Comparison of ENCODE assay signal across 7 mouse cellular contexts in the genomic region with DNA sequence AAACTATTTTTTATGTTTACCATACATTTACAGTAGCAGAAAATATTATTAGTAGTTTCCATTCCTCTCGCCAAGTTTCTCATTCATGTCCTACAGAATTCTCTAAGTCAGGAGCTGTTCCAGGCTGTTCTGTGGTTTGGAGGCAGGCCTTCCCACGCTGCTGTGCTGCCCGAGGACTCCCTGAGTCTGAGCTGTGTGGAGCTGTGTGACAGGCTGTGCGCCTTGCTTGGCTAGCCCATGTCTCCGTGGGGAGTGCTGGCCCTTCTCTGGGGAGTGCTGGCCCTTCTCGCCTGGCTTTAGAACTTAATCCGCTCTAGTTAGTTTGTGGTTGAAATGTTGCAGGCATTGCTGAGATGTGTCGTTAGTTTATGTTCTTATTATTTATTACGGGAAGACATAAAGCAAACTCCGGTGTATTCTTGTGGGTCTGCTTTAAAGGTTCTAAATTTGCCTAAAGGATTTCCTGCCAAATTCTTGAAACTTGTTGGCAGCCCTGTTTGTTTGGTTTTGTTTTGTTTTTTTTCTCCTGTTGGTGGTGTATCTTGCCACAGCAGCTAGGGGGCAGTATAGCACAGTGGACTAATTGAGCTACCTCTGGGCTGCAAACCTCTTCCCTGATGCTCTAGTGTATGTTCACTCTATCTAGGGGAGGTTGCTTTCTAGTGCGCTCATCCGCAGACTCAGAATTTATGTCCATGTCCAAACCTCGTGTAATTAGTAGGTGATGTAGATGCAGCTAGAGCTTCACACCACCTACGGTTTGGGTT. TPM values are rescaled to one million over a fixed set of nuclear protein-coding genes. Genes with fewer than 3 reads are reported as not detected.
DNase-seq lines count a peak whose midpoint lies in the region; ATAC-seq lines count a peak whose summit lies in the region.

No protein-coding gene starts in this region.

- no peak overlapping the region for H3K27ac ChIP-seq in heart, embryonic 12.5 days (ENCODE audit: poor library complexity, severe bottlenecking)

- H3K4me2 ChIP-seq in heart, embryonic 12.5 days, result no peak overlapping the region

- no peaks in the 10 kb centered on the region for H3K9me3 ChIP-seq in heart, embryonic 12.5 days (replicated peaks)

- H3K9ac ChIP-seq in heart, embryonic 12.5 days, result no peak overlapping the region

- peaks cover 61% of the 10 kb centered on the region for H3K4me1 ChIP-seq in heart, embryonic 12.5 days (replicated peaks)

- peak; percentile 65 for DNase-seq in right cerebral cortex, adult 18-20 months
- no peak for DNase-seq in right cerebral cortex, postnatal 25 days
- peak; percentile 68 for DNase-seq in T-cell, adult 2 months (ENCODE audit: low spot score)
- DNase-seq in cerebellum, postnatal 10 days, result peak; percentile 78 to 84
- DNase-seq in layer of hippocampus, postnatal 10 days (ENCODE audit: low spot score in 2 of 2), result peak; percentile 56 to 70
- peak; percentile 84 for DNase-seq in naive thymus-derived CD4-positive, alpha-beta T cell, adult 2 months (ENCODE audit: low read depth)

- H3K36me3 ChIP-seq in heart, embryonic 12.5 days, result no peaks in the 10 kb centered on the region; the same call in 1 of the 2 replicates

- ATAC-seq in heart, embryonic 12.5 days (ENCODE audit: insufficient number of reproducible peaks, low FRiP score), result peak; percentile 31; the same call in 1 of the 2 replicates

- H3K4me3 ChIP-seq in heart, embryonic 12.5 days, result no peak overlapping the region

- 65% methylated on average over 14 of the region's 14 CpGs for WGBS in heart, embryonic 12.5 days

- H3K27me3 ChIP-seq in heart, embryonic 12.5 days (replicated peaks), result no peaks in the 10 kb centered on the region

RNA-seq across cellular contexts. Expression of a gene that starts 34.2 kb away (rescaled TPM):
- 10.0 and 10.8 TPM in 2 replicates for polyA plus RNA-seq in heart, embryonic 12.5 days (2016; fragmentation: Nextera tagmentation; extraction: Ambion mirVana)
- 10 to 100 TPM; 63.1 to 64.4 TPM for total RNA-seq in layer of hippocampus, postnatal 10 days (2021)
